Mouse (Mus musculus) c-Kit-negative CD71-positive TER-119-positive erythroid progenitor cells, embryonic 14.5 days (primary cell): ENCODE data around the gene Dpf3.

Experiments
- DNase-seq: peaks from one replicate; pipeline ENCODE4 v3.0.0-alpha.2; 2013; ENCODE audit warnings: low read depth, low spot score

Dpf3 gene

GRCm38 (mm10) chr12:83415207-83415606 lies 72.3 kb downstream of the Dpf3 start:
- no peak for DNase-seq

DNA sequence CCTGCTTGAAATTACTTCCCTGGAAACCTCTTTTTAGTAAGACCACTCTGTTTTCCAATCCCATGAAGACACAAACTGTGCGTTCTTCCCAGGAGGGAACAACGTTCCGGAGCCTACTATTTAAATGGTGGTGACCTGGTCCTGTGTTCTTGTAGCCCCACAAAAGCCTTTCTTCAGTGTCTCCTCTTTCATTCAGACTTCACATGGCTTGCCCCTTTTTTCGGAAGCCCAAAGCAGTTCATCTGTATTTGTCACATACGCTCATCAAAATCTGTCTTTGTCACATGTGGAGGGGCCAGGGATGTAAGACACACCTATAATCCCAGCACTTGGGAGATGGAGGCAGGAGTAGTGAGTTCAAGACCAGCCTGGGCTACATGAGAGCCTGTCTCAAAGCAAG lies 73.8 kb downstream of the Dpf3 start:
- DNase-seq, result no peak

DNA sequence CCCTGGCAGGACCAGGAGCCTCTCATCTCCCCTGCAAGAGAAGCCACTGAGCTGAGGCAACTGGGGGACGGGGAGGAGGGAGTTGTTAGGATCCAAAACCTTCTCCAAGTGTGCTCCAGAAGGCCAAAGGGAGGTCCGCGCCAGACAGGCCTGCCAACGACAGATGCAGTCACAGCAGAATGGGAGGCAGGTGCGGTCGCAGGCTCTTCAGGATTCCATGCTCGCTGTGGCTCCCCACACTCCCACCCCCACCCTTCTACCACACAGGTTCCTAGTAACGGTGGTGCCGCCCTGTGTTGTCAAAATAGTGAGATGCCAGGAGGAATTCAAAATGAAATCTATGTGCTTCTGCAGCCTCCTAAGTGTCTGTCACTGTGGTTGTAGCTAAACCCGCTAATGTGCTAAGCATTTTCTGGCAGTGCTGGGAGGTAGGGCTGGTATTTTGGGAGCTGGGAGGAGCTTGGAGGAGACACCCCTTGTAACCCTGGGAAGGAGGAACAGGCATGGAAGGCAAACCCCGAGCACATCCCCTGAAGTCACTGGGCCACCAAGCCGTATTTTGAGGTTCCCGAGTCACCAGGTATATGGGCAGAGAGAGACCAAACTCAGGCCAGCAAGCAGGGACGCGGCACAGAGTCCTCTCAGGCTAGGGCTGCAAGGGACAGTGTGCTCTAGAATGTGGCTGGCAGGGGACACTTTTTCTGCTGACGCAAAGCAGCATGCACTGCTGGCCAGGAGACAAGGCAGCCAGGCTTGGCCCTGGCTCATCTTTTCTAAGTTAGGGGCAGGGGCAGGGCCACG lies 75.6 kb downstream of the Dpf3 start:
- DNase-seq, result no peak

- DNase-seq, result no peak
Measured at GRCm38 (mm10) chr12:83411032-83411431, 76.5 kb downstream of the Dpf3 start.

DNA sequence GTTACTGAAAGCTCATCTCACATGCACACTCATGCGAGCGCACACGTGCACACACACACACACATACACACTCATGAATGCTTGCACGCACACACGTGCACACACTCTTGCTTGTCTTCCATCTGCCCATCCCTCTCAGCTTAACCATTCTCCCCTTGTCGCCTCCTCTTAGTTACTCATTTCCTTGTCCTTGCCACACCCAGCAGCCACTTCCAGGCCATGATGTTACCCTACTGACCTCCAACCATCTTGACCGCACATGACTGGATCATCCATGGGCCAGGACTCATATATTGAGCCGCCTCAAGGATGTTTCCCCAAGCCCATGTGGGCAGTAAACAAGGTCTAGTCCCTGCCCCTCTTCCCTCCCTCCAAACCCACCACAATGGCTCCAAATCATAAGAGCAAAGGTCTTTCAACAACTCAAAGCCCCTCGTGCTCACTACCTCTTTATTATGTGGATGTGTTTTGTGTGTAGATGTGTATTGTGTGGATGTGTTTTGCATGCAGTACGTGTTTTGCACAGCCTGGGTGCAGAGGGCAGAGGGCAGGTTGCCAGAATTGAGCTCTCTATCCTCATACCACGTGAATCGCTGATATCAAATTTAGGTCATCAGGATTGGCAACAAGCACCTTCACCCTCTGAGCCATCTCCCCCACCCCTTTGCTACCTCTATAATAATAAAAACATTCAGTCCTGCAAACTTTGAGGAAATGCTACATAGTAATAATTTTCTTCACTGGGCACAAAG lies 82.0 kb downstream of the Dpf3 start:
- no peak for DNase-seq

GRCm38 (mm10) chr12:83402270-83402669 lies 85.2 kb downstream of the Dpf3 start:
- DNase-seq, result no peak

GRCm38 (mm10) chr12:83392011-83392410 lies 95.5 kb downstream of the Dpf3 start:
- no peak for DNase-seq

GRCm38 (mm10) chr12:83387554-83387953 lies 100.0 kb downstream of the Dpf3 start:
- DNase-seq, result no peak

GRCm38 (mm10) chr12:83381072-83381471 lies 106.4 kb downstream of the Dpf3 start:
- no peak for DNase-seq

DNA sequence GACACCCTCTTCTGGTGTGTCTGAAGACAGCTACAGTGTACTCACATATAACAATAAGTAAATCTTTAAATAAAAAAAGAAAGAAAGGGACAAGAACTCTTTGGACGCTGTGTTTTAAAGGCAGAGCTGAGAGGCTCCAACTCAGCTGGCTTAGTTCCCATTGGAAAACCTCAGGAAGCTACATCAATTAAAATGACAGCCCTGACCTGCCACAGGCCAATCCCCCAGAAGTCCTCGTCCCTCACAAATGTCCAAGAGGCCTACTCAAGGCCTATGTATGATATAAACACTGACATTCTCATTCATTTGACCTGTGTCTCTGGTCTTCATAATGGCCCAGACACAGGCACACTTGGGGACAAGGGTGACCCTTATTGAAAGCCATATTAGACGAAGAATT lies 107.5 kb downstream of the Dpf3 start:
- no peak for DNase-seq

DNA sequence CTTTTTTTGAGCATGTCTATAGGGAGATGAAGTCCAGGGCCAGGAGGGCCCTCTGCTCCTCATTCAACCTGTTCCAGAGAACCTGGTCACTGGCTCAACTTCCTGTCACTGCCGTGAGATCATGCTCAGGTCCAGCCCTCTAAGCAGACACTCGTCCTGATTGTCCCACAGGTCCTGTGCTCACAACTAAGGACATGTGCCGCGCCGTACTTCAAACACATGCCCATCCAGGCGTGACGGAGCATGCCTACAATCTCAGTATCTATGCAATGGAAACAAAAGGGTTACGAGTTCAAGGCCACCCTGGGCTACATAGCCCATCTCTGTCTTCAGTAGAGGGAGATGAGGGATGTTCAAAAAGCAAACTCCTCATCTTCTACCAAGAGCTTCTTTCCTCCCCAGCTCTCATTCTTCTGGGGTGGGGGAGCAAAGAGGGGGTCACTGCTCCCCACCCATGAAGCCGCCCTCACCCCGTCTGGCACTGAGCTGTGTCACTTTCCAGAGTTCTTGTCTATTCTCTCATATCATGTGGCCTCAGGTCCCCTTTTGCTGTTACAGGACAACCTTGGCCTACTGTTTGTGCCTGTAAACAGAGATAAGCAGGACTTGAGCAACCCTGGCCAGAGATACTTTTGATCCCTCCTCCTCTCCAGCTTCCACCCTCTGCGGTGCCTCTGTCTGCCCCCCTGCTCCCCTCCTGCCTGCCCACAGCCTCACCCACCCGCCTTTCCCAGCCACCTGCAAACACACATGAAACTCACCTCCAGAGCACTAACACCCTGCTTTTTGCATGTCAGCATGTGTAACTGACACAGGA lies 112.3 kb downstream of the Dpf3 start:
- DNase-seq, result peak; percentile 62

- no peak for DNase-seq
Measured at GRCm38 (mm10) chr12:83373081-83373480, 114.4 kb downstream of the Dpf3 start.

DNA sequence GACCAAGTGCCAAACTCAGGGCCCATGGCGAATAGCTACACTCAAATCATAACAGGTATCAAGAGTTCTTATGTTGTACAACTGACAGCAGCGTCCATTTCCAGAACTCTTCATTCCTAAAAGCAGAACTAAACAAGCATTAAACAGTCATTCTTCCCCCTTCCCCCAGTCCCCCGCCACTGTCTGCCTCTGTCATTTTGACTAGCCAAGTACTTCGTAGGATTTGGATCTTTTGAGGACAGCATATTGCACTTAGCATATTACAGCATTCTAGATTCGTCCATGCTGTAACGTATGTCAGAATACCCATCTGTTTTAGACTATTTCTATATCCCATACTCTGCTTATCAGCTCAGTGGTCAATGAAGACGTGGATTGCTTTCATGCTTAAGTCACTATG lies 115.2 kb downstream of the Dpf3 start:
- no peak for DNase-seq

DNA sequence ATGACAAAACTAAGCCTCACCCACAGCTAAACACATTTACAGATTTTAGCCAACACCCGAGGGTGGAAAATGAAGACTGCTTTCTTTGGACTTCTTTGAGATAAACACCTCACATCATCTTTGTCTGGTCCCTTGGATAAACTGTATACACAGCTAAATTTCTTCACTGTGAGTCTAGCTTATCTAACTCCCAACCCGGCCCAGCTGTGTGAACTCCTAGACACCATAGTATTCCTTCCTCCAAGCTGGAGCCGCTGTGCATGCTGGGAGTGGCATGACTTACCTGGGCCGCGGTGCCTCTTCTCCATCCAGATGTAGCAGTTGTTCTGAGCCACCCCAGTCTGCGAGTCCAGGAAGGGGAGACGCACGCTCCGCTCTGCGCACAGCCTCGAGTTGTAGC lies 117.3 kb downstream of the Dpf3 start:
- DNase-seq, result peak; percentile 28

GRCm38 (mm10) chr12:83369416-83369815 lies 118.1 kb downstream of the Dpf3 start:
- DNase-seq, result no peak

GRCm38 (mm10) chr12:83367486-83367885 lies 120.0 kb downstream of the Dpf3 start:
- no peak for DNase-seq

- no peak for DNase-seq
Measured at GRCm38 (mm10) chr12:83364771-83365170, 122.7 kb downstream of the Dpf3 start.

DNA sequence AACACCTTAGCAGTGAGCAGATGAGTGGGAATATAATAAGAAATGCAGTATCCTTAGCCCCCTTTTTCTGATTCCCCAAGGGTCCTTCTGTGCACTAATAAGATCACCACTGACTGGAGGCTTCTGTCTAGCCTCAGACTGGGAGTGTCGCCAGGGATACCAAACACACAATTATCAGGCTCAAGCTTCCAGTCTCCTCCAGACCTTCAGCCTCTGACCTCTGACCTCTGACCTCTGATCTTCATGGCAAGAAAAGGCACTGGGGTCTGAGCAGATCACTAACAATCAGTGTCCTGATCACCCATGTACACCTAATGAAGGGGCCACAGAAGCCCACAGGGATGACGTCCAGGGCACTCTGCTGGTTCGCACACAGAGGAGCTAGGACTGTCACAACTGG lies 125.7 kb downstream of the Dpf3 start:
- no peak for DNase-seq

DNA sequence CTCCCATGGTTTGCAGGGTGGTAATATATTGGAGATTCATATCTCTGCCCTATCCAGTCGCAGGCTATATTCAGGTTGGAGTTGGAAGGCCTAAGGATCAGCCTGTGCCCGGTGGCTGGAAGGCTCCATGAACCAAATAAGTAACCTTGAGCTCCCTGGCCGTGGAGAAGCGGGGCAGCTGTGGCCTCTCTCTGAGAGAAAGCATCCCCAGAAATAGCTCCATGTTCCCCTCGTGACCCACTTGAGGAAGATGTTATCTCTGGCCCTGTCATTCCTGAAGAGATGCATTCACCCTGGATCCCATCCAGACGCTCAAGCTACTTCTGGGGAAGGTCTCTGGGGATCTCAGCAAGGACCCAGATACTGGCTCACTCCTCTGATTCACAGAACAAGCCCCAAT lies 134.9 kb downstream of the Dpf3 start:
- DNase-seq, result no peak

DNA sequence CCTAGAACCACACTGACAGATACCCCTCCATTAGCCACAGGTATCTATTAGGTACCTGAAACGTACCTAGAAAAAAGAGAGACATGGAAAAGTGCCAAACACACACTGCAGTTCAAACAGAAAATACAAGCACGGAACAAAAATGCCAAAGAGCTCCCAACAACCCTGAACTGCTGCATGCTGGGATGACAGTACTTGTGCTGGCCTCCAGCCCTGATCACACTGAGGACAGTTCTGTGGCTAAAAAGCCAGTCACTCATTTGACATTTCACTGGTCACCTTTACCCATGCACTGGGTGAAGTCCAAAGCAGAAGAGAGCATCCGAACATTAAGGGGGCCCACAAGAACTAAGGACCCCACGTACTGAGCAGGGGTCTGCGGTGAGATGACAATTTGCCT lies 137.8 kb downstream of the Dpf3 start:
- DNase-seq, result no peak

- DNase-seq, result no peak
Measured at GRCm38 (mm10) chr12:83348246-83348645, 139.3 kb downstream of the Dpf3 start.

GRCm38 (mm10) chr12:83342875-83343185 lies 144.7 kb downstream of the Dpf3 start:
- DNase-seq, result no peak
